Mouse (Mus musculus) heart, embryonic 14.5 days (tissue): ENCODE measurements around the gene Brca1. TPM values are rescaled to one million over a fixed set of nuclear protein-coding genes. Genes with fewer than 3 reads are reported as not detected.

Experiments used
- ATAC-seq: fragments of 200-750 bp; cut with Nextera tagmentation; 2 replicates; pipeline ENCODE4 v1.8.0; 2017; ENCODE audit warnings: low read depth, moderate TSS enrichment; ENCODE audit not compliant: insufficient number of reproducible peaks, insufficient read depth, low FRiP score
- H3K27ac ChIP-seq, 2 experiments: fragments of 200-500 bp in 1 of 2; fragments of 300-500 bp in 1 of 2; sonication (generic) in 1 of 2; replicated peaks in 1 of 2; 2 replicates each; pipeline ENCODE4 v1.5.1; 2012 to 2014; ENCODE audit warnings: low read depth in 2 of 2, low read length in 2 of 2, control low read depth in 1 of 2, mild to moderate bottlenecking in 1 of 2, mixed read lengths in 1 of 2; ENCODE audit not compliant: control insufficient read depth in 1 of 2, insufficient read depth in 1 of 2
- H3K27me3 ChIP-seq: fragments of 300-500 bp; sonication (generic); 2 replicates; pipeline ENCODE4 v1.6.1; 2014; ENCODE audit warnings: mild to moderate bottlenecking, low read length, control low read depth; ENCODE audit not compliant: control insufficient read depth, insufficient read depth
- H3K36me3 ChIP-seq: fragments of 300-500 bp; sonication (generic); 2 replicates; pipeline ENCODE4 v1.6.1; 2014; ENCODE audit warnings: mild to moderate bottlenecking, control low read depth, low read length, mixed read lengths; ENCODE audit not compliant: control insufficient read depth, insufficient read depth
- H3K4me1 ChIP-seq, 2 experiments: fragments of 200-500 bp in 1 of 2; fragments of 300-500 bp in 1 of 2; sonication (generic) in 1 of 2; 2 replicates each; pipeline ENCODE4 v1.6.1; 2012 to 2014; ENCODE audit warnings: low read length in 2 of 2, control low read depth in 1 of 2, mixed read lengths in 1 of 2; ENCODE audit not compliant: control insufficient read depth in 2 of 2, insufficient read depth in 2 of 2
- H3K4me2 ChIP-seq: fragments of 300-500 bp; sonication (generic); 2 replicates; pipeline ENCODE4 v1.6.1; 2014; ENCODE audit warnings: mild to moderate bottlenecking, low read length
- H3K4me3 ChIP-seq, 2 experiments: fragments of 200-500 bp in 1 of 2; fragments of 300-500 bp in 1 of 2; sonication (generic) in 1 of 2; 2 replicates each; pipeline ENCODE4 v1.5.1; 2012 to 2014; ENCODE audit warnings: low read length in 2 of 2, mild to moderate bottlenecking in 2 of 2, control low read depth in 1 of 2, low read depth in 1 of 2, moderate library complexity in 1 of 2; ENCODE audit not compliant: control insufficient read depth in 1 of 2, insufficient read depth in 1 of 2
- H3K9ac ChIP-seq: fragments of 300-500 bp; sonication (generic); 2 replicates; pipeline ENCODE4 v1.6.1; 2014; ENCODE audit warnings: mild to moderate bottlenecking, low read length
- H3K9me3 ChIP-seq: fragments of 300-500 bp; sonication (generic); 2 replicates; pipeline ENCODE4 v1.6.1; 2016; ENCODE audit warnings: low read length, control low read depth; ENCODE audit not compliant: control insufficient read depth
- WGBS: fragments of 180-500 bp; shearing (Covaris S2); extraction: QIAGEN DNeasy Blood & Tissue Kit; methylation state at CpG from one replicate; pipeline ENCODE4 v1.1.7; 2014; 5-methylcytosine and 5-hydroxymethylcytosine counted together
- polyA plus RNA-seq: library from polyadenylated mRNA; unstranded; fragments of >200 nt; fragmentation: Nextera tagmentation; extraction: Ambion mirVana; gene quantifications from 2 replicates; pipeline ENCODE4 v1.2.1, GENCODE M21; 2014

Brca1 gene
- polyA plus RNA-seq, 1 experiment from 2014 or later, result 8.3 TPM

GRCm38 (mm10) chr11:101486126-101486525 is 65.6 kb downstream of the Brca1 start:
- no peak for ATAC-seq
- H3K27me3 ChIP-seq, result no peaks in the 10 kb centered on the region
- H3K4me3 ChIP-seq, result no peak overlapping the region
- H3K9ac ChIP-seq, result no peak overlapping the region
- peak overlapping the region; percentile 6 to 49; a peak in 3 of 4 replicates for H3K27ac ChIP-seq
- peaks cover 21% of the 10 kb centered on the region for H3K36me3 ChIP-seq
- 45% methylated on average over 6 of the region's 6 CpGs for WGBS
- H3K4me1 ChIP-seq, result peaks cover 14 to 17% of the 10 kb centered on the region in 2 experiments
- H3K4me2 ChIP-seq, result no peak overlapping the region
- no peaks in the 10 kb centered on the region for H3K9me3 ChIP-seq

- no peaks in the 10 kb centered on the region for H3K9me3 ChIP-seq
- no peak overlapping the region for H3K9ac ChIP-seq
- 7% methylated on average over 6 of the region's 6 CpGs for WGBS
- peaks cover 21% of the 10 kb centered on the region for H3K36me3 ChIP-seq
- H3K27me3 ChIP-seq, result no peaks in the 10 kb centered on the region
- H3K27ac ChIP-seq, result peak overlapping the region; percentile 6 to 49; a peak in 3 of 4 replicates
- no peak for ATAC-seq
- H3K4me3 ChIP-seq, result no peak overlapping the region
- H3K4me1 ChIP-seq, result peaks cover 19 to 22% of the 10 kb centered on the region in 2 experiments
- peak overlapping the region; percentile 11; the same call in 1 of the 2 replicates for H3K4me2 ChIP-seq
These were observed 66.2 kb downstream of the Brca1 start for GRCm38 (mm10) chr11:101485509-101486028.

DNA sequence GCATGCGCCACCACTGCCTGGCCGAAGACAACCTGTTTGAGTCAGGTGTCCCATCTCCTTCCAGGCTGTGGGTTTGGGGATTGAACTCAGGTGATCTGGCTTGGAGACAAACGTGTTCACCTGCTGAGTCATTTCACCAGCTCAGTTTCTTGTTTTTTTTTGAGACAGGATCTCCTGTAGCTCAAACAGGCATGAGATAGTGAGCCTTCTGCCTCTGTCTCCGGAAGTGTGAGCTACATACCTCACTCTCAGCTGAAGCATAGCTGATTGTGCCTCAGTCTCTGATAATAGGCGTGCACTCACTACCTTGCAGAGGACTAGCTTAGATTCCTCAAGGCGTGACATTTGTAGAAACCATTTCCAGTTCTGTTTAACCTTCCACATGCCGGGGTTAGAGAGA is 66.9 kb downstream of the Brca1 start:
- Histone ChIP-seq H3K27me3 (no peaks in the 10 kb centered on the region), H3K36me3 (peaks cover 21% of the 10 kb centered on the region), H3K9ac (no peak overlapping the region), H3K4me2 (no peak overlapping the region), H3K4me1 (peaks cover 24 to 27% of the 10 kb centered on the region in 2 experiments), H3K4me3 (no peak overlapping the region), H3K9me3 (no peaks in the 10 kb centered on the region), H3K27ac (no peak overlapping the region)
- ATAC-seq, result no peak
- WGBS, result 55% methylated on average over 7 of the region's 7 CpGs

DNA sequence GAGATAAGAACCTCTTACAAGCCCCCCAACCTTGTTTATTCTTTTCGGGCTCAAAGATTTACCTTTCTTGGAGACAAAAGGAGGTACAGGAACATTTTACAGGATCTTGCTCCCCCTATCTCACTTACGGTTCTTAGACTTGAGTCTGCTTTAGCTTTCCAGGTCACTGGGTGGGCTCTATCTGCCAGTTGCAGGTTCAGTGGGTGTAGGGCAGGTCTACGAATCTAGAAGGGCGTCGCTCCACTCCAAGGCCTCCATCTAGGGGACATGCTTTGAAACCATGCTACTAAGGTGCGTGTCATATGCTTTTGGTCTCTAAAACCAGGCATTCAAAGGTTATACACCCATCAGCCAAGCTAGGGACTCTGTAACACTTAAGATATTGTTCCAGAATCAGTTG is 67.5 kb downstream of the Brca1 start:
- H3K4me2 ChIP-seq, result no peak overlapping the region
- no peak for ATAC-seq
- H3K27me3 ChIP-seq, result no peaks in the 10 kb centered on the region
- peaks cover 29 to 32% of the 10 kb centered on the region in 2 experiments for H3K4me1 ChIP-seq
- H3K9ac ChIP-seq, result no peak overlapping the region
- H3K9me3 ChIP-seq, result no peaks in the 10 kb centered on the region
- H3K36me3 ChIP-seq, result peaks cover 16% of the 10 kb centered on the region
- H3K4me3 ChIP-seq, result no peak overlapping the region
- 79% methylated on average over 6 of the region's 6 CpGs for WGBS
- no peak overlapping the region for H3K27ac ChIP-seq

DNA sequence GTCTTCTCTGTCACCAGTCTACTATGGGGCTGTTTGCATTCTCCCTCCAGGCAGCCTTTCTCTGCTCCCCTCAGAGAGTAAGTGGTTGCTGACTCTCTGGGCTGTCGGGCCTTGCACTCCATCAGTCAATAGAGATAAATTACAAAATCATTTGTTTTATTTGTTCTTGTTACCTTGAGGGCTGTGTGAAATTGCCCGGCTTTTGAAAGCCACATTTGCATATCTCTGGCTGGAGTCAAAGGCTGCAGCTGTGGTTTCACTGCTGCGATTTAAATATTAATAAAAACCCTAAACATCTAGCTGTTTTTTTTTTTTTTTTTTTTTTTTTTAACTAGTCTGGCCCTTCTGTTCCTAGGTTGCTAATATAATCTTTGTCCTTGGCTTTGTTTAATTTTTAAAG is 68.0 kb downstream of the Brca1 start:
- ATAC-seq, result no peak
- no peak overlapping the region for H3K27ac ChIP-seq

GRCm38 (mm10) chr11:101480912-101481311 is 70.8 kb downstream of the Brca1 start:
- no peaks in the 10 kb centered on the region for H3K9me3 ChIP-seq
- H3K4me2 ChIP-seq, result no peak overlapping the region
- H3K4me1 ChIP-seq, result peaks cover 32 to 34% of the 10 kb centered on the region in 2 experiments
- no peak overlapping the region for H3K9ac ChIP-seq
- no peaks in the 10 kb centered on the region for H3K27me3 ChIP-seq
- peak; percentile 72 for ATAC-seq
- peak overlapping the region; percentile 44 to 68 for H3K27ac ChIP-seq
- H3K4me3 ChIP-seq, result no peak overlapping the region
- H3K36me3 ChIP-seq, result no peaks in the 10 kb centered on the region
- 4% methylated on average over 6 of the region's 6 CpGs for WGBS

More for the DNA sequence above, 68.0 kb downstream of the Brca1 start:
- WGBS, result 45% methylated on average over 3 of the region's 3 CpGs
- peaks cover 11% of the 10 kb centered on the region for H3K36me3 ChIP-seq
- no peak overlapping the region for H3K4me2 ChIP-seq
- H3K9me3 ChIP-seq, result no peaks in the 10 kb centered on the region
- no peak overlapping the region for H3K9ac ChIP-seq
- H3K4me1 ChIP-seq, result peaks cover 34 to 37% of the 10 kb centered on the region in 2 experiments
- no peaks in the 10 kb centered on the region for H3K27me3 ChIP-seq
- H3K4me3 ChIP-seq, result no peak overlapping the region

DNA sequence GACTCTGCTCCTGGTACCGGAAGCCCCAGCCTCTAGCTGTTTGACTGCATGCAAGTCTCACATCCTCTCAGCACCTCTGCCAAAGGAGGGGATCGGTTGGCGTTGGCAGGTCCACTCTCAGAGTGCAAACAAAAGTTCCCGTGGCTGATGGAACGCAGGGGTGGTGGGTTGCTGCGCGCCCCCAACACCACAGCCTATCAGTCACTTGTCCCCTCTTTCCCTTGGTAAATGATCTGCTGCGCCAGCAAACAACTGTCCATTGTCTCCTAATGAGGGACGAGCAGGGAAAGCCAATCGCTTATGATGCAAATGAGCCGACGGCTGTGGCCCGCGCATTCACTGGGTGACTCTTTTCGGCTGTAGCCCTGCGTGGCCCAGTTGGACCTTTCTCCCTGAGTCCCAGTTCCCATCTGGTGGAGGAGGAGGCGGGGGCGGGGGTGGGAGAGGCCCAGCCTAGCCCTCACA is 72.6 kb downstream of the Brca1 start:
- Histone ChIP-seq H3K4me3 (peak overlapping the region; percentile 9 to 18; a peak in 3 of 4 replicates), H3K27me3 (no peaks in the 10 kb centered on the region), H3K9me3 (no peaks in the 10 kb centered on the region), H3K4me1 (peaks cover 26 to 28% of the 10 kb centered on the region in 2 experiments), H3K36me3 (no peaks in the 10 kb centered on the region), H3K27ac (no peak overlapping the region), H3K9ac (peak overlapping the region; percentile 25; the same call in 1 of the 2 replicates), H3K4me2 (peak overlapping the region; percentile 52)
- 10% methylated on average over 18 of the region's 18 CpGs for WGBS
- no peak for ATAC-seq
